Mouse (Mus musculus) erythroblast, embryonic 14.5 days (primary cell): ENCODE measurements around the gene Dnm2.

Experiments
- GATA1 ChIP-seq: IDR thresholded peaks from 2 replicates; pipeline ENCODE4 v1.6.1; 2012; ENCODE audit warnings: low read length, inconsistent platforms, mixed read lengths
- TAL1 ChIP-seq: IDR thresholded peaks from 3 replicates; pipeline ENCODE4 v1.6.1; 2012; ENCODE audit warnings: low read length, inconsistent platforms, mixed read lengths

- TF ChIP-seq GATA1 (no peak), TAL1 (no peak)
Observed at GRCm38 (mm10) chr9:21432066-21432465, 7.4 kb downstream of the Dnm2 start.
